Mouse (Mus musculus): ENCODE results near the gene Cactin. TPM values are rescaled to one million over a fixed set of nuclear protein-coding genes. Genes with fewer than 3 reads are reported as not detected.

Cactin gene
- polyA plus RNA-seq, 1 experiment from 2014 or later: 26.7 TPM

- 3% methylated on average over 25 of the region's 25 CpGs for WGBS
- Histone ChIP-seq H3K27me3 (ENCODE audit: control insufficient read depth, insufficient read depth, low read length) (no peaks in the 10 kb centered on the region), H3K9ac (ENCODE audit: low read length) (peak overlapping the region; percentile 86), H3K4me1 (ENCODE audit: control insufficient read depth, insufficient read depth, low read length) (peaks cover 36% of the 10 kb centered on the region), H3K4me3 (replicated peaks; ENCODE audit: low read length) (peak overlapping the region; percentile 91), H3K9me3 (replicated peaks; ENCODE audit: control insufficient read depth, low read length) (no peaks in the 10 kb centered on the region), H3K27ac (ENCODE audit: low read length) (peak overlapping the region; percentile 87), H3K36me3 (ENCODE audit: control insufficient read depth, insufficient read depth, low read length) (no peaks in the 10 kb centered on the region), H3K4me2 (ENCODE audit: low read depth, low read length) (peak overlapping the region; percentile 97)
- no peak for ATAC-seq (ENCODE audit: insufficient read depth, low FRiP score)
Observed at GRCm38 (mm10) chr10:81293334-81294030, 27.4 kb upstream of the Cactin start.

DNA sequence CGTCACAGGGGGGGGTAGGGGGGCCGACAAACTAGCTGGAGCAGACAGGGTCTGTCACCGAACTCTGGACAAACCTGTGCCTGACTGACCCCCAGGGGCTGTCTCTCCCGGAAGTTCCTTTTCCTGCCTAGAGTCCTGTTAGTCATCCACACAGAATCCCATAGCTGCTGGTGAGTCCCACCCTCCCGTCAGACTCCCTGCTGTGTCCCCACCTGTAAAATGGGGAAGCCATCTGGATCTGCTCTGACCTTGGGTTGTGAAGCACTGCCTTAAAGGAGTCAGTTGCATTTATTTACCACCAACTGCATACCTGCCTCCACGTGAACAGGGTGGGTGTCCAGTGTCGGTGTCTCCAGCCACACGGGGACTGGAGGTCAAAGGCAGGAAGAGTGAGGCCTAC, 26.5 kb upstream of the Cactin start:
- no peak for ATAC-seq (ENCODE audit: insufficient read depth, low FRiP score)
- peak overlapping the region; percentile 86 for H3K9ac ChIP-seq (ENCODE audit: low read length)
- 48% methylated on average over 8 of the region's 8 CpGs for WGBS
- peak overlapping the region; percentile 91 for H3K4me3 ChIP-seq (replicated peaks; ENCODE audit: low read length)
- peak overlapping the region; percentile 97 for H3K4me2 ChIP-seq (ENCODE audit: low read depth, low read length)
- no peaks in the 10 kb centered on the region for H3K27me3 ChIP-seq (ENCODE audit: control insufficient read depth, insufficient read depth, low read length)
- H3K9me3 ChIP-seq (replicated peaks; ENCODE audit: control insufficient read depth, low read length): no peaks in the 10 kb centered on the region
- no peak overlapping the region for H3K27ac ChIP-seq (ENCODE audit: low read length)
- peaks cover 36% of the 10 kb centered on the region for H3K4me1 ChIP-seq (ENCODE audit: control insufficient read depth, insufficient read depth, low read length)
- no peaks in the 10 kb centered on the region for H3K36me3 ChIP-seq (ENCODE audit: control insufficient read depth, insufficient read depth, low read length)

GRCm38 (mm10) chr10:81295185-81295584, 25.7 kb upstream of the Cactin start:
- Histone ChIP-seq H3K27me3 (ENCODE audit: control insufficient read depth, insufficient read depth, low read length) (no peaks in the 10 kb centered on the region), H3K4me2 (ENCODE audit: low read depth, low read length) (no peak overlapping the region), H3K9me3 (replicated peaks; ENCODE audit: control insufficient read depth, low read length) (no peaks in the 10 kb centered on the region), H3K4me3 (replicated peaks; ENCODE audit: low read length) (no peak overlapping the region), H3K9ac (ENCODE audit: low read length) (no peak overlapping the region; the same call in 1 of the 2 replicates), H3K4me1 (ENCODE audit: control insufficient read depth, insufficient read depth, low read length) (peaks cover 39% of the 10 kb centered on the region), H3K36me3 (ENCODE audit: control insufficient read depth, insufficient read depth, low read length) (no peaks in the 10 kb centered on the region), H3K27ac (ENCODE audit: low read length) (no peak overlapping the region)
- ATAC-seq (ENCODE audit: insufficient read depth, low FRiP score): no peak
- WGBS: 89% methylated on average over 6 of the region's 6 CpGs

GRCm38 (mm10) chr10:81297246-81297645, 23.7 kb upstream of the Cactin start:
- H3K4me1 ChIP-seq (ENCODE audit: control insufficient read depth, insufficient read depth, low read length): peaks cover 39% of the 10 kb centered on the region
- no peaks in the 10 kb centered on the region for H3K9me3 ChIP-seq (replicated peaks; ENCODE audit: control insufficient read depth, low read length)
- H3K27me3 ChIP-seq (ENCODE audit: control insufficient read depth, insufficient read depth, low read length): no peaks in the 10 kb centered on the region
- H3K4me3 ChIP-seq (replicated peaks; ENCODE audit: low read length): no peak overlapping the region
- peak overlapping the region; percentile 31; the same call in 1 of the 2 replicates for H3K9ac ChIP-seq (ENCODE audit: low read length)
- 73% methylated on average over 6 of the region's 6 CpGs for WGBS
- no peak for ATAC-seq (ENCODE audit: insufficient read depth, low FRiP score)
- no peaks in the 10 kb centered on the region for H3K36me3 ChIP-seq (ENCODE audit: control insufficient read depth, insufficient read depth, low read length)
- H3K4me2 ChIP-seq (ENCODE audit: low read depth, low read length): no peak overlapping the region
- peak overlapping the region; percentile 73 for H3K27ac ChIP-seq (ENCODE audit: low read length)

DNA sequence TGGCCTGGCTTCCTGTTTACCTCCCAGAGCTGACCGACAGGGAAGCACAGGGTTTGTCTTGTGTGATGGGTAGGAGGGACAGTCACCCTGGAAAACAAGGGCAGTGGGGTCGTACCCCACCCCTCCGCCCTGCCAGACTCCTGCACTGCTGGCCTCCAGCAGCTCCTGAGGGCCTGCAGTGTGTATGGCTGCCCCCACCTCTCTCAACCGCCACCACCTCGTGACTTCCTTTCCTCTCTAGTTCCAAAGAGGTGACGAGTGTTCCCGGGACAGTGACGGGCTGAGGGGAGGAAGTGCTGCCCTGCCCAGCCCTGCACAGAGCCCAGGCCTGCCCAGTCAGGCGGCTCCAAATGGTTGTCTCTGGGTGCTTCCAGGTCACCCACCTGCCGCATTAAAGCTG, 23.1 kb upstream of the Cactin start:
- H3K4me1 ChIP-seq (ENCODE audit: control insufficient read depth, insufficient read depth, low read length): peaks cover 45% of the 10 kb centered on the region
- no peak for ATAC-seq (ENCODE audit: insufficient read depth, low FRiP score)

DNA sequence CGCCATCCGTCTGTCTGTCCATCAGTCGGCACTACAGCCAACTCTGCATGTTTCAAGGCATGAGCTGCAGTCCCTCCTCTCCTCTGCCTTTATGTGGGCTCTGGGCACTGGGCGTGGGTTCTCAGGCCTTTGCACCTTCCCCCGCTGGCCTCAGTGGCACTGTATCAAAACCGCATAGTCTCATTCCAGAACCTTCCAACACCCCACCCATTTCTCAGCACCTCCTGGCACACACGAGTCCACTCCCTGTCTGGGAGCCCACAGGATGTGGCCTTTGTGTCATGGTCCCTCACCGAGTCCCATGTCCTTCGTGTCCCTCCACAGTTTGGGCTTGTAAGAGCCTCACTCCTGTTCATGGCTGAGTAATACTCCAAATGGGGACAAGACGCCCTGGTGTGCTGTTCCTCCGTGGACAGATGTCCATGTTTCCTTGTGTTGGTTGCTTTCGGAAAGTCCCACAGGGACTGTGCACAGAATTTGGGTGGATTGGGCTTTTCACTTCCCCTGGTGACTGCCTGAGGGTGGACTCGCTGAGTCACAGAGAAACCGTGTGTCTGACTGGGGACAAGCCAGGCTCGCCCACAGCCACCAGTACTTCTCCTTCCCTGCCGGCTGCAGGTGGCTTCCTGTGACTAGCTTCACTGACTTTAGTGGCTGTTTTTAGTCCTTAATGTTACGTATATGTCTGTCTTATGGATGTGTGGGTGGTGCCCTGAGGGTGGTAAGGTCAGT, 22.4 kb upstream of the Cactin start:
- Histone ChIP-seq H3K36me3 (ENCODE audit: control insufficient read depth, insufficient read depth, low read length) (no peaks in the 10 kb centered on the region), H3K4me1 (ENCODE audit: control insufficient read depth, insufficient read depth, low read length) (peaks cover 51% of the 10 kb centered on the region), H3K27me3 (ENCODE audit: control insufficient read depth, insufficient read depth, low read length) (no peaks in the 10 kb centered on the region), H3K9me3 (replicated peaks; ENCODE audit: control insufficient read depth, low read length) (no peaks in the 10 kb centered on the region), H3K4me2 (ENCODE audit: low read depth, low read length) (no peak overlapping the region), H3K4me3 (replicated peaks; ENCODE audit: low read length) (no peak overlapping the region), H3K27ac (ENCODE audit: low read length) (peak overlapping the region; percentile 73; the same call in 1 of the 2 replicates), H3K9ac (ENCODE audit: low read length) (no peak overlapping the region)
- no peak for ATAC-seq (ENCODE audit: insufficient read depth, low FRiP score)
- WGBS: 91% methylated on average over 17 of the region's 17 CpGs

More for the DNA sequence above, 23.1 kb upstream of the Cactin start:
- WGBS: 47% methylated on average over 10 of the region's 10 CpGs
- H3K27me3 ChIP-seq (ENCODE audit: control insufficient read depth, insufficient read depth, low read length): no peaks in the 10 kb centered on the region
- H3K36me3 ChIP-seq (ENCODE audit: control insufficient read depth, insufficient read depth, low read length): no peaks in the 10 kb centered on the region
- H3K4me3 ChIP-seq (replicated peaks; ENCODE audit: low read length): no peak overlapping the region
- H3K9ac ChIP-seq (ENCODE audit: low read length): peak overlapping the region; percentile 31; the same call in 1 of the 2 replicates
- peak overlapping the region; percentile 73 for H3K27ac ChIP-seq (ENCODE audit: low read length)
- H3K9me3 ChIP-seq (replicated peaks; ENCODE audit: control insufficient read depth, low read length): no peaks in the 10 kb centered on the region
- no peak overlapping the region for H3K4me2 ChIP-seq (ENCODE audit: low read depth, low read length)

DNA sequence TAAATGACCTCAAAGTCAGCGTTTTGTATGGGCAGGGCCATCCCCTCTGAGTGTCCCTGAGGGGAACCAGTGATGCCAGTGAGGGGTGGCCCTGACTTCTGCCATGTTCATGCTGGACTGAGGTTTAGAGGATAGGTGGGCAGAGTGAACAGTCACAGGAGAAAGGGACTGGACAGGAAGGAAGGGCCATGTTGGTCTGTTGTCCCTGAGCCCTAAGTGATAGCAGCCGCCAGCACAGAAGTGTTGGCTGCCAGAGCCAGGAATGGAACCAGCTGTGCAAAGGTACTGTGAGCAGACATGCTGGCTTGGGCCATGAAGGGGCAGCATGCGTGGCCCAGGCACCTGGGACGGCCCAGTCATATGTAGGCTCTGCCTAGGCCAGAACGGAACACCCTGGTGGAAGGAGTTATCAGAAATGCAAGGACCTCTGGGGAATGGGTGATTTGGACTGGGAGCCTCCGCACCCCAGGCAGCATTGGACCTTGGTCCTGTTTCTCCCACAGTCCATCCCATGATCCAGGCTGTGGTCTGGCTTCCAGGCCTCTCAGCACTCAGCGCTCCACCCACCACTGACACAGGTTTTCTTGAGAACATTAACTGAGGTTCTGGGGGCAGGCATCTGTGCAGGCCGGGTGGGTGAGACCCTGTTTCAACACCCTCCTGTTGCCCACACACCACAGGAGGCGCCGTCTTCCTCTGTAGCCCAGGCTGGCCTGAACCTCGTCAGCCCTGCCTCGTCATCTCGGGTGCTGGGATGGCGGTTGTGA, 21.1 kb upstream of the Cactin start:
- 83% methylated on average over 14 of the region's 14 CpGs for WGBS
- H3K9me3 ChIP-seq (replicated peaks; ENCODE audit: control insufficient read depth, low read length): no peaks in the 10 kb centered on the region
- no peak overlapping the region for H3K4me3 ChIP-seq (replicated peaks; ENCODE audit: low read length)
- H3K9ac ChIP-seq (ENCODE audit: low read length): peak overlapping the region; percentile 39; the same call in 1 of the 2 replicates
- H3K36me3 ChIP-seq (ENCODE audit: control insufficient read depth, insufficient read depth, low read length): no peaks in the 10 kb centered on the region
- H3K4me1 ChIP-seq (ENCODE audit: control insufficient read depth, insufficient read depth, low read length): peaks cover 43% of the 10 kb centered on the region
- no peak overlapping the region for H3K4me2 ChIP-seq (ENCODE audit: low read depth, low read length)
- H3K27me3 ChIP-seq (ENCODE audit: control insufficient read depth, insufficient read depth, low read length): no peaks in the 10 kb centered on the region
- no peak for ATAC-seq (ENCODE audit: insufficient read depth, low FRiP score)
- H3K27ac ChIP-seq (ENCODE audit: low read length): no peak overlapping the region; the same call in 1 of the 2 replicates

- no peak overlapping the region; the same call in 1 of the 2 replicates for H3K27ac ChIP-seq (ENCODE audit: low read length)
- no peaks in the 10 kb centered on the region for H3K36me3 ChIP-seq (ENCODE audit: control insufficient read depth, insufficient read depth, low read length)
- H3K4me3 ChIP-seq (replicated peaks; ENCODE audit: low read length): no peak overlapping the region
- H3K9ac ChIP-seq (ENCODE audit: low read length): peak overlapping the region; percentile 39; the same call in 1 of the 2 replicates
- peaks cover 44% of the 10 kb centered on the region for H3K4me1 ChIP-seq (ENCODE audit: control insufficient read depth, insufficient read depth, low read length)
- no peaks in the 10 kb centered on the region for H3K27me3 ChIP-seq (ENCODE audit: control insufficient read depth, insufficient read depth, low read length)
- H3K4me2 ChIP-seq (ENCODE audit: low read depth, low read length): no peak overlapping the region
- no peak for ATAC-seq (ENCODE audit: insufficient read depth, low FRiP score)
- H3K9me3 ChIP-seq (replicated peaks; ENCODE audit: control insufficient read depth, low read length): no peaks in the 10 kb centered on the region
- 77% methylated on average over 9 of the region's 9 CpGs for WGBS
Observed at GRCm38 (mm10) chr10:81300352-81300907, 20.5 kb upstream of the Cactin start.

Measured in stomach, embryonic 16.5 days (tissue).